Mouse (Mus musculus) E14TG2a.4 (cell line): ENCODE results near the gene Gm815.

Experiments used
- CTCF ChIP-seq: conservative IDR thresholded peaks from 2 replicates; pipeline ENCODE4 v1.5.1; 2014; ENCODE audit warnings: low read length
- NANOG ChIP-seq: IDR thresholded peaks from 2 replicates; pipeline ENCODE4 v1.6.1; 2014; ENCODE audit warnings: borderline replicate concordance, low read length, mixed read lengths

- TF ChIP-seq CTCF: no peak
- no peak for TF ChIP-seq NANOG
These were observed 14.6 kb upstream of the Gm815 start for GRCm38 (mm10) chr19:26871096-26871495.
